Mouse (Mus musculus) MEL (cell line): Measurements from ENCODE around the gene Spata7.

Experiments
- CTCF ChIP-seq, 3 experiments: IDR thresholded peaks in 2 of 3; conservative IDR thresholded peaks in 1 of 3; 2 replicates each; pipeline ENCODE4 v1.5.1; 2011 to 2012; ENCODE audit warnings: low read length in 3 of 3, low read depth in 2 of 3, mild to moderate bottlenecking in 2 of 3, improper control_type of control experiment in 1 of 3, inconsistent platforms in 1 of 3, mixed read lengths in 1 of 3, moderate library complexity in 1 of 3; ENCODE audit not compliant: control insufficient read depth in 1 of 3, insufficient read depth in 1 of 3, poor library complexity in 1 of 3, severe bottlenecking in 1 of 3
- EP300 ChIP-seq, 2 experiments: IDR thresholded peaks; 2 replicates each; pipeline ENCODE4 v1.6.1; 2011; ENCODE audit warnings: improper control_type of control experiment in 2 of 2, low read length in 2 of 2, low read depth in 1 of 2, mild to moderate bottlenecking in 1 of 2
- MAFK ChIP-seq: IDR thresholded peaks from 2 replicates; pipeline ENCODE4 v1.6.1; 2011; ENCODE audit warnings: low read depth, mild to moderate bottlenecking, low read length, improper control_type of control experiment, borderline replicate concordance
- POLR2A ChIP-seq, 2 experiments: IDR thresholded peaks; 2 replicates each; pipeline ENCODE4 v1.6.1; 2011 to 2012; ENCODE audit warnings: low read length in 2 of 2, mild to moderate bottlenecking in 2 of 2, control low read depth in 1 of 2, improper control_type of control experiment in 1 of 2, low read depth in 1 of 2, moderate library complexity in 1 of 2; ENCODE audit not compliant: control insufficient read depth in 1 of 2, insufficient read depth in 1 of 2, poor library complexity in 1 of 2
- POLR2AphosphoS5 ChIP-seq: IDR thresholded peaks from 2 replicates; pipeline ENCODE4 v1.6.1; 2012; ENCODE audit warnings: low read depth, borderline replicate concordance, mild to moderate bottlenecking, inconsistent platforms, low read length, moderate library complexity, mixed read lengths
- RCOR1 ChIP-seq: IDR thresholded peaks from 2 replicates; pipeline ENCODE4 v1.6.1; 2012; ENCODE audit warnings: low read depth, mild to moderate bottlenecking, inconsistent platforms, low read length, improper control_type of control experiment
- USF1 ChIP-seq: IDR thresholded peaks from 2 replicates; pipeline ENCODE4 v1.6.1; 2014; ENCODE audit warnings: low read depth, mild to moderate bottlenecking, inconsistent platforms, low read length, improper control_type of control experiment, moderate library complexity
- USF2 ChIP-seq, 2 experiments: IDR thresholded peaks; 2 replicates each; pipeline ENCODE4 v1.6.1; 2011 to 2012; ENCODE audit warnings: improper control_type of control experiment in 2 of 2, low read length in 2 of 2, borderline replicate concordance in 1 of 2, inconsistent platforms in 1 of 2, low read depth in 1 of 2, mild to moderate bottlenecking in 1 of 2; ENCODE audit not compliant: insufficient read depth in 1 of 2
- ZC3H11A ChIP-seq: IDR thresholded peaks from 2 replicates; pipeline ENCODE4 v1.6.1; 2012; ENCODE audit warnings: low read depth, mild to moderate bottlenecking, inconsistent platforms, low read length, improper control_type of control experiment

DNA sequence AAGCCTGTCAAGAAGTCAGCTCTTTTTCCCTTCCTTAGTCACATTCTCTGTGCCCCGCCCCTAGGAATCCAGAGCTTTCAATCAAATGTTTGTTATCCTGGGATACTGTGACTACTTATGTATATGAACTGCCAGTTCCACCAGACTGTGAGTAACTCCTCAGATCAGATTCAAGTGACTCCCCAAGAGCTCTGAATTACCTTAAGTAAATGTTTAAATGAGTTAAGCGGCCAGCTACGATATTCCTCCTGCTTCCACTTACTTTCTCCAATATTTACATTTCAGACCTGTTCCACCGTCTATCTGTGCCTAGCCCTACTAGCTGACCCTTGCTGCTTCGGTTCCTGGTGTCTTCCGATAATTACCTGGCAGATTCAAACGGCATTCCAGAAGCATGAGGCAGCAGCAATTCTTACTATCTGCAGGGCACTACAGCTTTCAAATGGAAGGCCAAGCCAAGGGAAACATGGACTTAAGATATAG, 85.7 kb downstream of the Spata7 start:
- TF ChIP-seq CTCF (IDR thresholded peaks at IDR 0.05 in 2 of 3, conservative IDR thresholded peaks at IDR 0.05 in 1 of 3; ENCODE audit: control insufficient read depth in 1 of 3, insufficient read depth in 1 of 3, low read depth in 2 of 3, low read length in 3 of 3, poor library complexity in 1 of 3, severe bottlenecking in 1 of 3) (no peak), EP300 (IDR thresholded peaks at IDR 0.05; ENCODE audit: low read depth in 1 of 2, low read length in 2 of 2) (no peak), MAFK (no peak), ZC3H11A (no peak), POLR2AphosphoS5 (no peak), USF1 (no peak), USF2 (IDR thresholded peaks at IDR 0.05; ENCODE audit: borderline replicate concordance in 1 of 2, insufficient read depth in 1 of 2, low read depth in 1 of 2, low read length in 2 of 2) (no peak), RCOR1 (no peak), POLR2A (IDR thresholded peaks at IDR 0.05; ENCODE audit: control insufficient read depth in 1 of 2, insufficient read depth in 1 of 2, low read depth in 1 of 2, low read length in 2 of 2, poor library complexity in 1 of 2) (no peak)
